Mouse (Mus musculus) liver (tissue): ENCODE results near the gene Tet3.

ENCODE experiments used
- DNase-seq: peaks from one replicate; pipeline ENCODE4 v3.0.0-alpha.2; 2020; ENCODE audit warnings: mixed read lengths

Gene Tet3

DNA sequence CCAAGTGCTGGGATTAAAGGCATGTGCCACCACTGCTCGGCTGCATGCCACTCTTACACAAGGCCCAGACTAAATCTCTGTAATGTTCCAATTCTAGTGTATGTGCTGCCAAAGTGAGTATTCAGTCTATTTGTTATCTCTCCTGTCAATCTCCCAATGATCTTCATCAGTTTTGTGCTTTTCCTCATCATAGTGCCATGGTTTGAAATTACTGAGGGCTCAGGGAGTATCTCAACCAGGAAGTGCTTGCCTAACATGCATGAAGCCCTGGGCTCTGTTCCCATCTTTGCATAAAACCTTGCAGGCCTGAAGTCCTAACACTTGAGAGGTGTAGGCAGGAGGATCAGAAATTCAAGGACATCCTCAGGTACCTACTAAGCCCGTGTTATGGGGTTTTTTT is 136.1 kb downstream of the Tet3 start:
- DNase-seq, result no peak

DNA sequence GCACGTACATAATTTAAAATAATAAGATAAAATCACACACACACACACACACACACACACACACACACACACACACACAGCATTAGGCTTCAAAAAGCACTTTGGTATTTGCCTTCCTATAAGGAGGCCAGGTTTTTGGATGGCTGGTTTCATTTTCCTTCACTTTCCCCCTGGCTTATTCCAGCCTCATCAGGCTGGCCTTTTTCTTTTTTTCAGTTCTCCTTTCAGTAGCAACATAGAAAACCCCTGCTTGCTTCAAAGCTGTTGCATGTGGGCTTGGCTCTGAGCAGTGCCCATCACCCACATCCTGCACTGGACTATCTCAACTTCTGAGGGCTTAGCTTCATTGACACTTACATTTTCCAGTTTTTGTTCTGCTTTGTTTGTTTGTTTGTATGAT is 137.0 kb downstream of the Tet3 start:
- DNase-seq, result no peak

DNA sequence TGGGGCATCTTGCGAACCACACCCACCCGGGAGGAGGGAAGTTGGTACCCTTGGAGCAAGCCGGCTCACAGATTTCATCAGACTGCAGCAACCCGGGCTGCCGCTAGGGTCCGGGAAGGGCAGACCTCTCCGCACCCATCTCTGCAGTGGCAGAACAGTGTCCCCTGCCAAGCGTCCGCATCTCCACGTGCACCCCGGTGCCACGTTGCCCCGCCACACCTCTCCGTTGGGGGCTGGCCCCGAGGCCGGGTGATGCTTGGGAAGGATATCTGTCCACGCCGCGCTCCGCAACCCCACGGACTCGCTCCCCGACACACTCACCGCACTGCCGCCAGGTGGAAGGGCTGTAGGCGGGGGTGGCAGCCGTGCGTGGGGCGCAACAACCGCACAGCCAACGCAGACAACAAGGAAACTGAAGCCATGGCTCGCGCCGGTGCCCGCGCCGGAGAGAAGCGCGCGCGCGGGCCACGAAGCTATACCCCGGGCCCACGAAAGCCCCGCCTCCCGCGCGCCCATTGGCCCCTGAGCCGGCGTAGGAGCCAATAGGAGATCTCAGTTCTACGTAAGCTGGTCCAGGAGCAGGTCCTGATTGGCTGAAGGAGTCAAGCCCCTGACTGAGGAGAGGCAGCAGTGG is 141.7 kb downstream of the Tet3 start:
- peak; percentile 94 for DNase-seq

- peak; percentile 81 for DNase-seq
Observed at GRCm38 (mm10) chr6:83316022-83316421, 142.9 kb downstream of the Tet3 start.

DNA sequence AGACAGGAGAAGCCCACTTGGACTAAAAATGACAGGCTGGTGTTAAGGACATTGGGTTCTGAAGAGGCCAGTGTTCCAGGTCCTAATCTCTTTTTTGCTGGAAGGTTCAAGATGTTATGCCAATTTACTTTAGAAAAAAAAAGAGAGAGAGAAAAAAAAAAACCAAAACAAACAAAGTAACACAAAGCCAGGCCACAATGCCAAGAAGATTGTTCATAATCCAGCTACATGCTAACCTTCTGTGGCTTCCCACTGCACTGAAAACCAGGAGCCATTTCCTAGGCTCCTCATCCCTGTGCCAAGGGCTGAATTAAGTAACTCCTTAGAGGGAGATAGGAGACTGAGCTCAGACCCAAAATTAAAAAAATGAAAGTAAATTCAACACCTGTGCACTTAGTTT is 143.6 kb downstream of the Tet3 start:
- DNase-seq, result no peak

- DNase-seq, result peak; percentile 80
Observed at GRCm38 (mm10) chr6:83312514-83312913, 146.4 kb downstream of the Tet3 start.
